ENCODE assay signal across 13 mouse cellular contexts in genomic region chr1:56951525-56951924, GRCm38 (mm10).
"Had no signal": no experiment of that assay in that cellular context is flagged by ENCODE, and none has a peak within 500 bp of the region (broad histone marks: within the 10 kb centered on the region; RNA-seq: fewer than 3 reads in every experiment).

No protein-coding gene starts in this region.

- H3K9me3 ChIP-seq: limb, embryonic 15.5 days; liver, embryonic 12.5 days; megakaryocyte, embryonic 14.5 days; midbrain, embryonic 15.5 days; neural tube, embryonic 13.5 days had no signal

- H3K9ac ChIP-seq: limb, embryonic 15.5 days; liver, embryonic 12.5 days; lung, embryonic 14.5 days; midbrain, embryonic 15.5 days; neural tube, embryonic 13.5 days had no signal

- H3K27me3 ChIP-seq: limb, embryonic 15.5 days; liver, embryonic 12.5 days; megakaryocyte, embryonic 14.5 days; midbrain, embryonic 15.5 days; neural tube, embryonic 13.5 days had no signal

- H3K4me2 ChIP-seq: limb, embryonic 15.5 days; liver, embryonic 12.5 days; lung, embryonic 14.5 days; midbrain, embryonic 11.5 days; midbrain, embryonic 15.5 days; neural tube, embryonic 13.5 days had no signal

- H3K4me3 ChIP-seq: limb, embryonic 15.5 days; liver, embryonic 12.5 days; megakaryocyte, embryonic 14.5 days; midbrain, embryonic 15.5 days; neural tube, embryonic 13.5 days had no signal

- DNase-seq: kidney, postnatal 14 days; lung, embryonic 14.5 days; lung, postnatal 10 days; lung, postnatal 4 days; right cerebral cortex, postnatal 14 days; thymus, adult 18-20 months; thymus, postnatal 14 days had no signal

- ATAC-seq: liver, embryonic 12.5 days; midbrain, embryonic 15.5 days had no signal

- H3K4me1 ChIP-seq: limb, embryonic 15.5 days; liver, embryonic 12.5 days; megakaryocyte, embryonic 14.5 days; midbrain, embryonic 15.5 days; neural tube, embryonic 13.5 days had no signal

- H3K36me3 ChIP-seq: limb, embryonic 15.5 days; liver, embryonic 12.5 days; midbrain, embryonic 15.5 days; neural tube, embryonic 13.5 days had no signal

- H3K27ac ChIP-seq: limb, embryonic 15.5 days; liver, embryonic 12.5 days; midbrain, embryonic 15.5 days; neural tube, embryonic 13.5 days had no signal
